Mouse (Mus musculus) gastrocnemius, adult 2 months (tissue): ENCODE measurements around the gene Csf2rb. TPM values are rescaled to one million over a fixed set of nuclear protein-coding genes. Genes with fewer than 3 reads are reported as not detected.

ENCODE experiments used
- DNase-seq: peaks from one replicate; pipeline ENCODE4 v3.0.0; 2022
- H3K27ac ChIP-seq: fragments of 200-600 bp; 2 replicates; pipeline ENCODE4 v1.8.1; 2022; ENCODE audit warnings: mild to moderate bottlenecking
- H3K4me3 ChIP-seq: fragments of 200-600 bp; 2 replicates; pipeline ENCODE4 v1.8.1; 2022; ENCODE audit warnings: mild to moderate bottlenecking, moderate library complexity
- CTCF ChIP-seq: fragments of 200-600 bp; IDR thresholded peaks from 2 replicates; pipeline ENCODE4 v1.8.1; 2022; ENCODE audit warnings: antibody characterized with exemption, mild to moderate bottlenecking, moderate library complexity
- intact Hi-C: fragments of 180-260 bp; cut with DNase I; formaldehyde crosslinking; loops from one replicate; pipeline ENCODE4 v1.15.1; 2025
- total RNA-seq, 2 experiments: library from RNA; stranded (reverse); gene quantifications; 2 replicates each; pipeline ENCODE4 v1.2.3; 2021

The Csf2rb gene
- total RNA-seq, 2 experiments from 2014 or later: 0.86 to 1.0 TPM

GRCm38 (mm10) chr15:78343683-78344082 is 18.1 kb downstream of the Csf2rb start:
- intact Hi-C loops: loop anchor here (5.0 kb wide), 1 partner anchor 166 kb away; no protein-coding TSS in a partner anchor
- TF ChIP-seq CTCF: no peak
- H3K27ac ChIP-seq: no peak overlapping the region
- no peak overlapping the region for H3K4me3 ChIP-seq
- DNase-seq: no peak

- no peak for DNase-seq
- TF ChIP-seq CTCF: no peak
- intact Hi-C loops: loop anchor here (5.0 kb wide), 1 partner anchor 167 kb away; no protein-coding TSS in a partner anchor
- H3K27ac ChIP-seq: no peak overlapping the region
- no peak overlapping the region for H3K4me3 ChIP-seq
These were observed 19.0 kb downstream of the Csf2rb start for GRCm38 (mm10) chr15:78344567-78344966.

GRCm38 (mm10) chr15:78351586-78352165 is 26.1 kb downstream of the Csf2rb start:
- DNase-seq: no peak
- Histone ChIP-seq H3K27ac (peak overlapping the region; percentile 38; the same call in 1 of the 2 replicates), H3K4me3 (no peak overlapping the region)
- intact Hi-C loops: no loop called here
- no peak for TF ChIP-seq CTCF

- H3K27ac ChIP-seq: no peak overlapping the region
- intact Hi-C loops: loop anchor here (2.0 kb wide), 1 partner anchor 68 kb away; no protein-coding TSS in a partner anchor
- TF ChIP-seq CTCF: peak; percentile 68
- peak; percentile 47 for DNase-seq
- no peak overlapping the region for H3K4me3 ChIP-seq
These were observed 29.4 kb downstream of the Csf2rb start for GRCm38 (mm10) chr15:78354958-78355357.

DNA sequence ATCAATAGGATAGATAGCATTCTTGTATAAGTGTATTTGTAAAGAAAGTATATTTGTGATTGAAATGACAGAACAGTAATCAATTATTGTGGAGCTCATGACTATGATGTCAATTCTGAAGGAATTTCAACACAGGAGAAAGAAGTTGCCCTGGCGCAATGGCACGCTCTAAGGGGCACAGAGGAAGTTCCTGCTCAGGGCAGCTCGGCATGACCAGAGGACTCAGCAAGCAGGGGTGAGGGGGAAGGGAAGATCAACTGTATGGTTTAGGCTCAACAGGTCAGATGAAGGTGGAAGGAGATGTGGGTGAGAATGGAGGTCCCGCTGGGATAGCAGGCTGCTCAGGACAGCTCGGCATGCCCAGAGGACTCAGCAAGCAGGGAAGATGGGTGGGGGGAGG is 30.0 kb downstream of the Csf2rb start:
- intact Hi-C loops: loop anchor here (2.0 kb wide), 1 partner anchor 67 kb away; no protein-coding TSS in a partner anchor

GRCm38 (mm10) chr15:78365916-78366315 is 40.4 kb downstream of the Csf2rb start:
- DNase-seq: no peak
- H3K27ac ChIP-seq: no peak overlapping the region
- no peak for TF ChIP-seq CTCF
- H3K4me3 ChIP-seq: no peak overlapping the region
- intact Hi-C loops: loop anchor here (10.0 kb wide), 1 partner anchor 191 kb away; the partner anchor contains the start of gene Ift27

More for the DNA sequence above, 30.0 kb downstream of the Csf2rb start:
- Histone ChIP-seq H3K4me3 (no peak overlapping the region), H3K27ac (no peak overlapping the region)
- no peak for TF ChIP-seq CTCF
- DNase-seq: no peak

DNA sequence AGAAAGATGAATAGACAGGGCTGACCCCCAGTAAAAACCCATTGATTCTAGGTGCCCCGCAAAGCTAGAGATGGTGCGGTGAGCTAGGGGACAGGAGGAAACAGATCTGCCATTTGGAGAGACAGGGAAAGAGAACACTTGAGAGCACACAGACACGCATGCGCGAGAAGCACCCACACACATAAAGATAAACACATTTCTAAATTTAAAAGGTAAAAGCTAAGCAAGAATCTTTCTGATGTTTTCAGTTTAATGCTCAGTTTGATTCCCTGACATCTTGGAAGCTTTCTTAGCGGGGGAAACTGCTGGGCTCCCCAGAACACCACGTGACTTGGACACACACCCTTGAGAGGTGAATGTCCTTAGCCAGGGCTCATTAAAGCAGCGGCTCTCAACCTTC is 41.3 kb downstream of the Csf2rb start:
- DNase-seq: no peak
- Histone ChIP-seq H3K27ac (no peak overlapping the region), H3K4me3 (no peak overlapping the region)
- intact Hi-C loops: loop anchor here (10.0 kb wide), 1 partner anchor 192 kb away; the partner anchor contains the start of gene Ift27
- TF ChIP-seq CTCF: no peak

DNA sequence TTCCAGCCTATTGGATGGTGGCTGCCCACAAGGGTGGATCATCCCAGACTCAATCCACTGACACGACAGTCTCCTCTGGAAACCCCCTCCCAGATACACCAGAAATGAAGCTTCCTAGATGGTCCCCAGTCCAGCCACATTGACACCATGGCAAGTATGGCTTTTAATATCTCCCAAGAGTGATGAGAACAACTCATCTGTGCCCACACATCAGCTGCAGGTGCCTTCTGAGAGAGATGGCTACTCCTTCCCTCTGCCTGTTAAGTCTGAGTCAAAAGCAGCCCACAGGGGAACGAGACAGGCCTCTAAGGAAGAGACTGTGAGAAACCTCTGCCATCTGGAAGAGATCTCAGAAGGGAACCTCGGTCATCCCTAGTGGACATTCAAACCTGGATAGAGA is 42.3 kb downstream of the Csf2rb start:
- intact Hi-C loops: loop anchor here (2.0 to 10.0 kb wide), 2 partner anchors 111 to 193 kb away; partner anchors contain the start of gene Ift27
- no peak for TF ChIP-seq CTCF
- no peak for DNase-seq
- no peak overlapping the region for H3K27ac ChIP-seq
- no peak overlapping the region for H3K4me3 ChIP-seq

GRCm38 (mm10) chr15:78368926-78369346 is 43.4 kb downstream of the Csf2rb start:
- intact Hi-C loops: loop anchor here (2.0 to 10.0 kb wide), 2 partner anchors 112 to 194 kb away; partner anchors contain the start of gene Ift27
- Histone ChIP-seq H3K4me3 (no peak overlapping the region), H3K27ac (no peak overlapping the region)
- DNase-seq: peak; percentile 58
- TF ChIP-seq CTCF: peak; percentile 96

DNA sequence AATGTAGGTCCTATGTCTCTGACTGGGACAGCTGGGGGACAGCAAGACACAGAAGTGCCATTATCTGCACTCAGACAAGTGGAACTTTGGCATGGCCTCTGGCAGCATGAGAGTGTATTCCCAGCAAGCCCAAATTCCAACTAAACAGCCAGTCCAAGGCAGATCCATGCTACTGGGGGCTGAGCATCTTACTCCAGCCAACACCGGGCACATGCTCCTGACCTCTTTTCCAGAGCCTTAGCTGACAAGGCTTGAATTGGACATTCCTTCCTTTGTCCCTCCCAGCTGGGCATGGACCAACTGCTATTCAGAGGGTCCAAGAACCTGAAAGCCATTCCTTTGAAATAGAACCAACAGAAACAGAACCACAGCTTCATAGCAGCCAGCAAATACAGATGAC is 44.1 kb downstream of the Csf2rb start:
- TF ChIP-seq CTCF: no peak
- H3K27ac ChIP-seq: no peak overlapping the region
- intact Hi-C loops: loop anchor here (2.0 to 10.0 kb wide), 2 partner anchors 113 to 195 kb away; partner anchors contain the start of gene Ift27
- no peak overlapping the region for H3K4me3 ChIP-seq
- DNase-seq: no peak

DNA sequence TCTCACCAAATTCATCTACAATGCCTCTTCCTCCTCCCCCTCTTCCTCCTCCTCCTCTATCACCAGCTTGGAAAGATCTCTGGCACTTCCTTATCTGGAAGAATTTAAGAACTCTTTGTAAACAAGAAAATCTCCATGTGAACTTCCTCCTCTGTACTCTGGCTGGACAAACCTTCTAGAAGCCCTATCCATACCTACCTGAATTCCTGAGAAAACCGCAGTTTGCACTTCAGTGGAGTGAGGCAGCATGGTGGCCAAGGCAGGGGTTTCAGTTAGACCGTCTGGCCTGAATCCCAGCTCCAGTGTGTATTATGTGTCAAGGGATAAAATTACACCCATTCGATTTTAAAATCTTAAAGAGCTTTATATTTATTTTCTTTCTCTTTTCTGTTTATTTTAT is 47.2 kb downstream of the Csf2rb start:
- TF ChIP-seq CTCF: no peak
- intact Hi-C loops: no loop called here
- no peak overlapping the region for H3K4me3 ChIP-seq

DNA sequence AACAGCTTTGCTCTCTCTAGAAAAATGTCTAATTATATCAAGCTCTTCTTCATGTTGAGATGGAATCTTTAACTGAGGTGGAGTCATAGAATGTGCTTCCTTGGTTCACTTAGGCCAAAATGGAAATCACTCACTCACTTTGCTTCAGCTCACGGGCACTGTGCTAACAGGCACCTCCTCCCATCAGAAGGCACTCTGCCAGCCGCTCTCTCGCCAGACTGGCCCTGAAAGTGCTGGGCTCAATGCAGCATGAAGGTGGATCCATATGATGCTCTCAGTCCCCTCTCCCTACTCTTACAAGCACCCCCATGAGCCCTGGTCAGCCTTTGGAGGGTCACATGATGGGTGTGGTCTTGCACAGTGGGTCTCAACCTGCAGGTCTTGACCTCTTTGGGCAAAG is 48.7 kb downstream of the Csf2rb start:
- intact Hi-C loops: no loop called here
- H3K4me3 ChIP-seq: no peak overlapping the region
- H3K27ac ChIP-seq: no peak overlapping the region
- TF ChIP-seq CTCF: no peak
- no peak for DNase-seq

More for the DNA sequence above, 47.2 kb downstream of the Csf2rb start:
- DNase-seq: no peak
- no peak overlapping the region for H3K27ac ChIP-seq

- Histone ChIP-seq H3K27ac (no peak overlapping the region), H3K4me3 (no peak overlapping the region)
- intact Hi-C loops: no loop called here
- no peak for DNase-seq
- no peak for TF ChIP-seq CTCF
These were observed 52.3 kb downstream of the Csf2rb start for GRCm38 (mm10) chr15:78377859-78378258.
